Mouse (Mus musculus) liver, adult 2 months (tissue): ENCODE data around the gene Wnt5b.

ENCODE experiments used
- CTCF ChIP-seq: fragments of 200-500 bp; IDR thresholded peaks from 2 replicates; pipeline ENCODE4 v1.5.1; 2011; ENCODE audit warnings: low read depth, low read length, control low read depth
- POLR2A ChIP-seq: fragments of 200-500 bp; IDR thresholded peaks from 2 replicates; pipeline ENCODE4 v1.6.1; 2011; ENCODE audit warnings: low read length, control low read depth; ENCODE audit not compliant: insufficient read depth; ENCODE audit errors: extremely low read depth

- TF ChIP-seq POLR2A (no peak), CTCF (no peak)
These were observed 135.6 kb downstream of the Wnt5b start for GRCm38 (mm10) chr6:119408582-119408981.
